Mouse (Mus musculus) layer of hippocampus, adult 11-12 months (tissue): Measurements from ENCODE around the gene Sdf4.

Source experiments
- DNase-seq: peaks from one replicate; pipeline ENCODE4 v3.0.0; 2022; ENCODE audit warnings: low spot score

The Sdf4 gene

DNA sequence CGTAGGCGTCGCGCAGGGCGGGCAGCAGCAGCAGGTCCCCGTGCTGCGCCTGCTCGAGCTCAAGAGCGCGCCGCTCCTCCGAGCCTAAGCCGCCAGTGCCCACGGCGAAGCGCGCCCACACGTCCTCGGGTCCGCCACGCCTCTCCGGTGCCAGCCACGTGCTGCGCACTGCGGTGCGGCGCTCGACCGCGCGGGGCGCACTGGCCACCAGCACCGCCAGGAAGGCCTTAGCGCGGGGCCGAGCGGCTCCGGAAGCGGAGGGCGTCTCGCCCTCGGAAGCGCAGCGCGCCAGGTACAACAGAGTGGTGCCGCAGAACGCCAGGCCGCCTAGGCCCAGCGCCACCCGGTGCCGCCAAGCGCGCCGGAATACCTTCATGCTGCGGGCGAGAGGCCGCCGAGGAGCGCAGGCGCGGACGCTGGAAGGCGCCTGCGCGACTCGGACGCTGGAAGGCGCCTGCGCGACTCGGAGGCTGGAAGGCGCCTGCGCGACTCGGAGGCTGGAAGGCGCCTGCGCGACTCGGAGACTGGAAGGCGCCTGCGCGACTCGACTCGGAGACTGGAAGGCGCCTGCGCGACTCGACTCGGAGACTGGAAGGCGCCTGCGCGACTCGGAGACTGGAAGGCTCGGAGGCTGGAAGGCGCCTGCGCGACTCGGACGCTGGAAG lies at the start of gene Sdf4, which contains the start of gene B3galt6:
Sdf4 (plus strand) TSS at position 632 of the 665 bp plus-strand sequence.
B3galt6 (minus strand) TSS at position 409 of the 665 bp plus-strand sequence.
- peak; percentile 89 for DNase-seq

DNA sequence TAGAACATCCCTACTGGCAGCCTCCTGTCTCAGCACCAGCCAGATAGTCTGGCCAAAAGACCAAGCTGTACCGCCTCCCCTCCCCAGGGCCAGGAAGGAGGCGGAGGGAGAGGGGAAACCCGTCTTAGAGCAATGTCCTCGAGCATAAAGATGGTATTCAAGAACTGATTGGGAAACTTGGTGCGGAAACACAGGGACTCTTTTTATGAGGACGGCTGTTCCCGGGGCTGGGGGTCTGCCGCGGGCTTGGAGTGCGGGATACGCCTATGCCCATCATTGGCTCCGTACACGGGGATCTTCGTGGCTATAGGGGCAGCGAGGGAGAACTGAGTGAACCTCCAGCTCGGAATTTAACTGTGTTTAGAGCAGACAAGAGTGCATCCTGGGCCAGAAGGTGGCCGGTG lies 49.6 kb upstream of the Sdf4 start:
- peak; percentile 41 for DNase-seq

DNA sequence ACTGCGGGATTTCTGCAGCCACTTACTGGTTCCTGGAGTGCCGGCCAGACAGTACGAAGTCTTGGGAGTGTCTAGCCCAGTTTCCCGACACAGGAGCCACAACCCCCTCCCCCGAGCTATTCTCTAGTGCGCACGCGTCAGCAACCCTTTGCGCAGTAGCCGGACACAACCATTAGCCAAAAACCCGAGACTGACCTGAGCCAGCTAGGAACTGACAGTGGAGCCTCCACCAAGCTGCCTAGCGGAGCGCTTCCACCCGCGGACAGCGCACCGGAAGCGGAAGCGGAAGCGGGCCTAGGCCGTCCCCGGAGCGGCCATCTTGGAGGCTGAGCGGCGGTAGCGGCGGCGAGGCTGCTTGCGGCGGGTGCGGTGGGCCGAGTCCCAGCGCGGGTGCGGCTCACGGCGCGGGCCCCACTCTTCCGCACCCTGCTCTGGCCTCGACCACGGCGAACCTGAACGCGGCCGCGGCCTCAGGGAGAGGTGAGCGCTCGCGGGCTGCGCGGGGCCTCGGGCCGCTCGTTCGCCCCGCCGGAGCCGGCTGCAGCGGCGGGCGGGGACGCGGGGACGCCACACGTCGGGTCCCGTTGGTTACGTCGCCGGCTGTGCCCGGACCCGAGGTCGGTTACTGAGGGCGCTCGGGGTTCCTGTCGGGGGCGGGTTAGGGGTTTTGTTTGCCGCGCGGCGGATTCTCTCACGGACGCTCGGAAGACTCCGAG lies 49.0 kb upstream of the Sdf4 start, which contains the start of gene Ube2j2:
Ube2j2 (plus strand) TSS at position 298 of the 716 bp plus-strand sequence.
- DNase-seq: peak; percentile 95

DNA sequence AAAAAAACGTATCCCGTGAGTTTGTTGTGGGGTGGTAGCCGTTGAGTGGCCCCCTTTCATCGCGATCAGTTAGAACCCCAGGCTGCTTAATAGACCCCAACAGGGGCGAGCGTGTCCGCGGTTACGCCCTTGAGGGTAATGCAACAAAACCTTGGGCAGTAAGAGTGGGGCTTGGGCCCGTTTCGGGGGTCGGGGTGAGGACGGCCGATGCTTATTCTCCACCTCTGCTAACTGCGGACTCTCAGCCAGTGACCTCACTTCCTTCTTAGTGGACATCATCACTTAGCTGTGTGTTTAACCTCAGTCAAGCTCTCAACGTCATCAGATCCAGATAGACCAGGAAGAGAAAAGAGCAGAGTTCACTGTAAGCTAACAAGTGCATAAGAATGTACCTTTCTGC lies 48.4 kb upstream of the Sdf4 start:
- DNase-seq: no peak

DNA sequence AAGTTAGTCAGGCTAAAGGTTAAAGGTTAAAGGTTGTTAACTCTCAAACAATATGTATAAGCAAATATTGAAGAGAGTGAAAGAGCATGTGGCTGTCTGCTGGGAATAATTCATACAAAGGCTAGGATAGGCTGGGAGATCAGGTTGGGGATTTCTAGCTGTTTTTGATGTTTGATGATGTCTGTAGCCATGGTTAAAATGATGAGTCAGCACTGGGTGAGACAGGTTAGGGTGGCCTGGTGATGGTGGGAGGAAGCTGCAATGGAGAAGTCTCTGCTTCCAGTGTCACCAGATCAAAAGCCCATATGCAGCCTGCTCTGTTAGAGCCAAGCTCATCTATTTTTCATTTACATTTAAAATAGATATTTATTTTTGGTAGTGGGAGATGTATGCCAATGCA lies 45.6 kb upstream of the Sdf4 start:
- DNase-seq: no peak

DNA sequence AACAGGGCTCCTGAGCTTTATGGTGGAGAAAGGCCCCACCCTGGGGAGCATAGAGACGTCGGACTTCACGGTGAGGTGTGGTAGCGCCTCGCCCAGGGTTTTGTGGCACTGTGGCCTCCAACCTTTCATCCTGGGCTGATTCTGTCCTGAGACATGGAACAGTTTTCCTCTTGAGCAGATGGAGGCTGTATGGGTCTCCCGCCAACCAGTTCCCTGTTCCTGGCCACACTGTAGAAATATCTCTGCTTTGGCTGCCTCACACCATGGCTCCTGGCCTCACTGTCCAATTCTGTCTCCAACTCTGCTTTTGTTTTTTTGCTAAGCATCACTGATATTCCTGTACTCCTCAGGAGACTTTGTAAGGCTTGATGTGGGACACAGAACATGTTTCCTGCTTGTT lies 37.2 kb upstream of the Sdf4 start:
- DNase-seq: no peak

DNA sequence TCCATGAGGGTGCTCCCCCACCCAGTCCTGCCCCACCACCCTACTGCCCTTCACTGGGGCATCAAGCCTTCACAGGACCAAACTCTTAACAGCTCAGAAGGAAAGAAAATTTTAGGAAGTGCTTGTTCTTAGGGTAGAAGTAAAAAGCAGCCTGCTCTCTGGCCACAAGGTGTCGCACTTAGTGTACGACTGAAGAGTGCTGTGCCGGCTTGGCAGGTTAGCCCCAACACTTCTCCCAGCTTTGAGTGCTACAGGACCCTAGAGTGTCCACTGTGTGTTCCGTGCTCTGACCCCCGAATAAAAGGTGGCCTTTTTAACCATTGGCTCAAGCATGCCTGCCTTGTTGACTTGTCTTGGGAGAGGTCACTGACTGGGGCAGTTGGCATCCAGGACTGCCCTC lies 33.4 kb upstream of the Sdf4 start:
- DNase-seq: peak; percentile 78

DNA sequence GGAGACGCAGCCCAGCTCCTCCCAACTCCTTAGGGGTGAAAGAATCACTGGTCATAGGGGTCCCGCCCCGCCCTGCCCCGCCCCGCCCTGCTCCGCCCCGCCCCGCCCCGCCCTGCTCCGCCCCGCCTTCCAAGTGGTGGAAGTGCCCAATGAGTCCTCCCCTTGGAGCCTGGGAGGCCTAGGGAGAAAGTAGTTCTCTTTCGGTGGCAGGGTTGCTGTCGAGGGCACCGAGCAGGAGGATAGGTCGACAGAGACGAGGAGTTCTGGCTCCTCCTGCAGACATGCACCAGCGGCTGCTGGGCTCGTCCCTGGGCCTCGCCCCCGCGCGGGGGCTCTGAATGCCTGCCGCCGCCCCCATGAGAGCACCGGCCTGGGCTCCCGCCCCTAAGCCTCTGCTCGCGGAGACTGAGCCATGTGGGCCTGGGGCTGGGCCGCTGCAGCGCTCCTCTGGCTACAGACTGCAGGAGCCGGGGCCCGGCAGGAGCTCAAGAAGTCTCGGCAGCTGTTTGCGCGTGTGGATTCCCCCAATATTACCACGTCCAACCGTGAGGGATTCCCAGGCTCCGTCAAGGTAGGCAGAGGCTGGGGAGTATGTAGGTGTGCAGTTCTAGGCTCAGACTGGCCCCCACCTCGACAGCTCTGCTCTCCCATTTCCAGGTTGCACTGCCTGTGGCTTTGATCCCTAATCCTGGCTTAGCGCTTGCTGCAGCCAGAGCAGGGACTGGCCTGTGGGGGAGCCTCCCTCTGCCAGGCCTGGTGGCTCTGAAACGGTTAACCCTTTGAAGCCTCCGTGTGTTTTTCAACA lies 30.3 kb upstream of the Sdf4 start, which contains the start of gene C1qtnf12:
C1qtnf12 (plus strand) TSS at position 152 of the 805 bp plus-strand sequence.
- DNase-seq: no peak

DNA sequence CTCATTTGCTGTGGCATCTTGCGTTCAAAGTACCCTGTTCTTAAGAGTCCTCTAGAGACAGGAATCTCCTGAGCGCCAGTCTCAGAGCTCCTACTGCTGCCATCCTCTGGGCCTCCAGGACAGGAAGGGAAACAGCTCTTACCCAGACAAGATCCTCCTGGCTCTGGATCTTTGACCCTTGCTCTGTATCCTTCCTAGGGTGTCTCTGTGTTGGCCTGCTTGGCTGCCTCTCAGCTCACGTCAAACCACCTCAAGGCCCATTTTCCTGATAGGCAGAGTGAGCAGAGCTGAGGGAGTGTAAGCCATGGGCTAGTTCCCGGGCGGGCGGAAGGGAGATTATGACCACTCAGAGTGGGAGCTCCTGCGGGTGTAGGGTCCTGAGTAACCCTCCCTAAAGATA lies 29.6 kb upstream of the Sdf4 start:
- no peak for DNase-seq

DNA sequence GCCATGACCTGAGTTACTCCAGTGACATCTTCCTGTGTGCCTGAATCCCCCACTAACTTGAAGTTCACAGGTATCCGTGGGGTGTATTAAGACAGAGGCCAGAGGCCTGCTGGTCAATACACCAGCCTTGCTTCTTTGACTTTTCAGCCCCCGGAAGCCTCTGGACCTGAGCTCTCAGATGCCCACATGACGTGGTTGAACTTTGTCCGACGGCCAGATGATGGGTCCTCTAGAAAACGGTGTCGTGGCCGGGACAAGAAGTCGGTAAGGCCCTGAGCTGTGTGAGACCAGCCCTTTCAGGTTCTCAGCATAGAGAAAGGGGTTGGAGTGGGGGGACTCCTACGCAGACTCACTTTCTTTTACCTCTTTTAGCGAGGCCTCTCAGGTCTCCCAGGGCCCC lies 28.3 kb upstream of the Sdf4 start:
- DNase-seq: no peak

DNA sequence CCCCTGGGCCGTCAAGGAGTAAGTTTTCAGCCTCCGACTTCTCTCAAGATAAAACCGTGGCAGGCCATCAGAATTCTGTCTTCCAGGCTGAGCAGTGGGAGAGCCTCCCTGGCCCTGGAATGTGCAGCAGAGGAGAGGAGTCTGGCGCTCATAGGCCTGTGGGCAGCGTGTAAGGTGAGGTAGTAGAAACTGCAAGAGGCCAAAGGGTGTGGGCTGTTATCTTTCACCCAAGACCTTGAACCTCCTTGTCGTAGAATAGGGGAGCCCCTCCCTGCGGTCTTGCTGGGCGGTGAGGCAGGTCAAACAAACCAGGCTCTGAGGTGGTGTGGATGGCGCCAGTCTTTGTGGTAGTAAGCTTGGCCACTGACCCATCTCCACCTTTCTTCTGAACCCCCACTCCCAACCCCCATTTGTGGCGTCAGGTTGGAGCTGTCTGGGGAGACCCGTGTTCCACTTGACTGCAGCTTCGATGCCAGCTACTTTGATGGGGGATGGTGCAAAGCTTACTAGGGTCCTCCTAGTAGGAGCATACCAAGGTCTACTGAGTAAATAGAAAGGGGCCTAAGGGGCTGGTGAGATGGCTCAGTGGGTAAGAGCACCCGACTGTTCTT lies 23.5 kb upstream of the Sdf4 start:
- DNase-seq: no peak

DNA sequence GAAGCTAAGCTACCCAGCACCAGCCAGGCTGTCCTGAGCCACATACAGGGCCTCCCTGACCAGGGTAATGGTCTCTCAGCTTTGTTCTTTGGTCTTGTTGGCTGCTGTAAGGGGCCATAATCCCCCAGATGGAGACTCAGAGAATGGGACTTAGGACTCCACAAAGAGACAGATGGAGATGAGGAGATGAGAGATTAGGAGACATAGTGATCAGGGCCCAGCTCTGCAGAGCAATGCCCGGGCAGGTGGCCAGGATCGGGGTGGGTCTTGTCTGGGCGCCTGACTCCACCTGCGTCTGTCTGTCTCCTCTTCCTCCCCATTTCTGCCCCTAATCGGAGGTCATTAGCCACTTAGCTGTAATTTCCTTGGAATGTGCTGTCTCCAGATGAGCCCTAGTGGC lies 22.4 kb upstream of the Sdf4 start:
- DNase-seq: no peak

DNA sequence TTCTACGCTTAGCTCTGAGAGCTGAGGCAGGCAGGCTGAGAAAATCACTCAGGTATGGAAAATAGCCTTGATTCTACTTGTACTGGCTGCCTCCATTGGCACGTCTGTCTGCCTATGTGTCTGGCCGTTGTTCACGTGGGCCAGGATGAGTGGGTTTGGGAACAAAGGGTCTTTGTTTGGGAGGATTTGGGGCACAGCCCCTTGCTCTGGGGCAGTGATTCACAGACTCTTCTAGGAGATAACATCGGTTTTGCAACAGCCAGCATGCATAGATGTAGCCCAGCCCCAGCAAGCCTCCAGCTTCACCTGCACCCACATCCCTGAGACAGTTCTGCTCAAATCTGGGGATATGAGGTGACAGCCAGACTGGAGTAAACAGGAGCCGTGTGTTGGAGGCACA lies 20.0 kb upstream of the Sdf4 start:
- DNase-seq: no peak

DNA sequence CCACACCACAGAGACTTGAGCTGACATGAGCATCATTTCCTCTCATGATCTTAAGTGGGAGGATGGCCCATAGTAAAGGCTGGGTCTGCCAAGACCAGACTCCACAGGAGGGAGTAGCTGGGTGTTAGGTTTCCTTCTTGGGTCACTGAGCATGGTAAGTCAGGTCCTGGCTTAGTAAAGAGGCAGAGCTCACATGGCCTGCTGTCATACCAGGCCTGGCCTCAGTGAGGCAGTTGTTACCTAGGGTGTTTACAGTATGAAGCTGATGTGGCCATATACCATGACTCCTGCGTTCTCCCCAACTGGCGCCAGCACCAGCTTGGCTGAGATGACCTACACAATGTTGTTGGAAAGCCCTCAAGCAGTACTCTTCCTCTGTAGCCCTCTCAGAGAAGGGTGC lies 19.4 kb upstream of the Sdf4 start:
- no peak for DNase-seq

DNA sequence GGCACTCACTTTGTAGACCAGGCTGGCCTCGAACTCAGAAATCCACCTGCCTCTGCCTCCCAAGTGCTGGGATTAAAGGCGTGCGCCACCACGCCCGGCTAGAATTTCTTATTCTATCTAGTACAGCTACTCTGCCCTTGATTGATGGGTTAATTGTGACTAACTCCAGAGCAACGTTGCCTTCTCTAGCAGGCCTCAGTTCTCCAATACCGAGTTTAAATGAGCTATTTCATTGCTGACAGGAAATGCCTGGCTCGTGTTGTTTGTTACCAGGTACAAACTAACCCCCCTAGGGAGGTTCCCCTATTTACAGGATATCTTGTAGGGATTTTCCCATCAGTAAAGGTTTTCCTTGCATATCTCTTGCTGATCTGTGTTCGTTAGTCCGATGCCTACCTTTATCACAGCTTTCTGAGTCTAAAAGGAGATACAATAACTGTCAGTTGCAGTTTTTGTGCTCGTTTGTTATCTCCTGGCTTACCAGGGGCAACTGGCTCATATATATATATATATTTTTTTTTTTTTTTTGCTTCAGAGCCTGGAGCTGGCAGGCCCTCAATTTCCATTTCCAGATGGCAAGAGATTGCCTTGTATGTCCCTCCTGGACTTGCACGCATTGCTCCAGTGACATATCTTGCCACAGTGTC lies 11.1 kb upstream of the Sdf4 start:
- no peak for DNase-seq

DNA sequence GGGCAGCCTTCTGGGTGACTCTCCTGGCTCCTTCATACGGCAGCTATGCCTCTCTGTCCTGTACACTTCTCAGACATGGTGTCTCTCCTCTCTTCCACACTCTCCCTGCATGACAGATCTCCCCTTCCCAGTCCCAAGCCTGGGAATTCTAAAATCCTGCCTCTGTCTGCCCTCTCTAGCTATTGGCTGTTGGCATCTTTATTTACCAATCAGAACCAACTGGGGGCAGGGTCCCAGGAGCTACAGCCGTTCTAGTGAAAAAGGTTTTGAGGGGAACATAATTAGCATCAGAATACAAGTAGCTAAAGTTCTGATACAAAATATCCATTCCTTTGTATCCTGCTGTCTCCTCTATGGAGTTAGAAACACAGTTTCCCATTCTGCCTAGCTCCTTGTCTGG lies 8.9 kb upstream of the Sdf4 start:
- DNase-seq: no peak

DNA sequence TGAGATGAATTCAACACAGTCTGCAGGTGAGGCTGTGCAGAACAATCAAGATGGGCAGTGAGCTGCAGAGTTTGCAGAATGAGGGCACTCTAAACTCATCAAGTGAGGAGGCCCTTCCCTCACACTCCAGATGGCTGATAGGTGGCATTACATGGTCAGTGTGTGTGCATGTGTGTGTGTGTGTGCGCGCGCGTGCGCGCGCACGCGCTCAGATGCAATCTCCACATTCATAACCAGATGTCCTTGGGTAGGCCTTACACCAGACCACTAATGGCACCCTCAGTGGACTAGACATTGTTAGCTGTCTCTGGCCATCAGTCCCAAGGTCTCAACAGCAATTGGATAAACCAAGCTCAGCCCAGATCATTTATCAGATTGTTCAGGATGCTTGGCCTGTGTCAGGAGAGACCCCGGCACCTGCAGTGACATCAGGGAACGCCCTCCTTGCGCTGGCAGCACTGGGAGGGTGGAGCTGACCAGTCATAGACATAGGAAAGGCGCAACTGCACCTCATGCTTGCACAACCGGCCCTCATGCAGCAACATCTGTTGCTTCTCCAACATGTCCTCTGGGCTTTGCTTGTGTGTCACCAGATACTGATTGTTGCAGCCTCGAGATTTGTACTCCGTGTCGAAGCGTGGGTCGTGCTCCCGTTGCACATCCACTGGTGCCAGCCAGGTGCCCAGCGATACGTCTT lies 1.3 kb upstream of the Sdf4 start:
- DNase-seq: no peak

DNA sequence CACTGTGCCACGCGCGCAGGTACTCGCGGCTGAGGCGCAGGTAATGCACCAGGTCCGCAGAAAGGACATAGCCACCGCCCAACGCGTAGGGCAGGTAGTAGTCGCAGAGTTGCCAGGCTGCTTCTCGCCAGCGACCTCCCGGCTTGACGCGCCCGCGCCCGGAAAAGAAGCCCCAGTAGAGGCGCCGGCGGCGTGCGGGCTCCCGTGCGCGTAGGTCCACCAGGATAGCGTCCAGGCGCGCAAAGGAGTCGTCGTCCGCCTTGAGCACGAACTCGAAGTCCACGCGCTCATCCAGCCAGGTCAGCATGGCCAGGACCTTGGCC lies 803 bp upstream of the Sdf4 start:
- no peak for DNase-seq

DNA sequence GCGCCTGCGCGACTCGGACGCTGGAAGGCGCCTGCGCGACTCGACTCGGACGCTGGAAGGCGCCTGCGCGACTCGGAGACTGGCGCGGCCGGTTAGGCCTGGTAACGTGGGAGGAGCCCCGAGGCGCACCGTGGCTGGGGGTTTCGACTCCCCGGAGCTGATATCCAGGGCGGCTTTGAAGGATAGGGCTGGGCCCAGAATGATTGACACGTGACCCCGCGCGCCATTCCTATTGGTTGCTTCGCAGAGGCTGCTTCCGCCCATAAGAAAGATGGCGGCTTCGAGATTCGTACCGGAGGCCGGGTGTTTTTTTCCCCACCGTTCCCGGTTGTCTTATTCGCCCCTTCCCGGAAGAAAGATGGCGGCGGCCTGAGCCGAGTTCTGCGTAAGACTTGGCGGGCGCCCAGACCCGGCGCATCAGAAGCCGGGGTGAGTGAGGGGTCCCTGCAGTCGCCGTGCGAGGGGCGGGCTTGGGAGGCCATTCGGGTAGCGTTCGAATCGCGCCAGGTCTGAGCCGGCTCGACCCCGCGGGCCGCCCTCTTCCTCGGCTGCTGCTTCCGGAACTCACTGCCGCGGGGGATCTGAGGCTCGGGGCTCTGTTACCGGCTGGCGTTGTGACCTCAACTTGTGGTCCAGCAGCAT lies 355 bp downstream of the Sdf4 start:
- DNase-seq: peak; percentile 98

DNA sequence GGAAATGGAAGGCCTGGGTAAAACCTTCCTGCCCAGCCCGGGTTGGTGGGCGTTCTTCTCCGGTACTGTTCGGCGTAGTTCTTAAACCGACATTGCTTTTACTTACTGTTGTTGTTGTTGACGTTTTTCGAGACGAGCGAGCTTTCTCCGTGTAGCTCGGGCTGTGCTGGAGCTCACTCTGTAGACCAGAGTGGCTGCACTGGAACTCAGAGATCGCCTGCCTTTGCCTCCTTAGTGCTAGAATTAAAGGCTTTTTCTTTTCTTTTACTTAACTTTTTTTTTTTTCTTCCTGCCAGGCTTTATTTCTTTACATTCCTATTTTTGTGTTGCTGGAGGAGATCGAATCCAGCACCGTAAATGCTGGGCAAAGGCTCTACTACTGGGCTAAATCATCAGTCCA lies 934 bp downstream of the Sdf4 start:
- no peak for DNase-seq

DNA sequence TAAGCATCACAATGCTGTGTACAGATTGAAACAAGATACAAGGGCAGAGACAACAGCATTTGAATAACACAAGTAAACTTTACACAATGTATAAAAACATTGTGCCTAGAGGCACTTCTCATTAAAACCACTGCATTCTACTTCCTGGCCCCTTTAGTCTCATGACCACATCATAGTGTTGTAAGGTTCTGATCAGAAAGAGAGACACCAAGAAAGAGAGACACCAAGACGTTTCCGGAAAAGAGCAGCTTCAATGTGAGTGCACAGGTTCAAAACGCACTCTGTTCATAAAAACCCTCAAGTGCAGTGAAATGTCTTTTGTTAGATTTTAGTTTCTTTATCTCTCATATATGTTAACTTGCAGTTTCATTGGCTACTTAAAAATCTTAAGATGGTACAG lies 11.4 kb downstream of the Sdf4 start:
- DNase-seq: no peak
